Mouse (Mus musculus): Measurements from ENCODE around the gene Tdrd12.

- TF ChIP-seq MAX (IDR thresholded peaks at IDR 0.05; ENCODE audit: low read depth) (no peak), POLR2A (IDR thresholded peaks at IDR 0.05; ENCODE audit: insufficient read length, low read depth) (no peak), MYOG (IDR thresholded peaks at IDR 0.05; ENCODE audit: control insufficient read depth in 1 of 3, insufficient read depth in 1 of 3, insufficient read length in 2 of 3, low read depth in 2 of 3) (no peak), E2F4 (IDR thresholded peaks at IDR 0.05; ENCODE audit: insufficient read depth) (no peak), TCF12 (IDR thresholded peaks at IDR 0.05; ENCODE audit: insufficient read depth, poor library complexity, severe bottlenecking) (no peak), MYOD1 (IDR thresholded peaks at IDR 0.05; ENCODE audit: control insufficient read depth in 1 of 3, insufficient read length in 2 of 3, low read depth in 2 of 3) (no peak), USF1 (IDR thresholded peaks at IDR 0.05; ENCODE audit: low read depth) (no peak)
Observed at GRCm38 (mm10) chr7:35423071-35423470, 114.5 kb downstream of the Tdrd12 start.

Measured in myocyte (in vitro differentiated cells).